Mouse (Mus musculus): ENCODE measurements at regions not wholly inside any gene's neighbourhood (a gene's known extent, or its start where the extent isn't known, plus 50 kb on each side); places are given as distances from the start of the nearest gene placed in this dataset.

DNA sequence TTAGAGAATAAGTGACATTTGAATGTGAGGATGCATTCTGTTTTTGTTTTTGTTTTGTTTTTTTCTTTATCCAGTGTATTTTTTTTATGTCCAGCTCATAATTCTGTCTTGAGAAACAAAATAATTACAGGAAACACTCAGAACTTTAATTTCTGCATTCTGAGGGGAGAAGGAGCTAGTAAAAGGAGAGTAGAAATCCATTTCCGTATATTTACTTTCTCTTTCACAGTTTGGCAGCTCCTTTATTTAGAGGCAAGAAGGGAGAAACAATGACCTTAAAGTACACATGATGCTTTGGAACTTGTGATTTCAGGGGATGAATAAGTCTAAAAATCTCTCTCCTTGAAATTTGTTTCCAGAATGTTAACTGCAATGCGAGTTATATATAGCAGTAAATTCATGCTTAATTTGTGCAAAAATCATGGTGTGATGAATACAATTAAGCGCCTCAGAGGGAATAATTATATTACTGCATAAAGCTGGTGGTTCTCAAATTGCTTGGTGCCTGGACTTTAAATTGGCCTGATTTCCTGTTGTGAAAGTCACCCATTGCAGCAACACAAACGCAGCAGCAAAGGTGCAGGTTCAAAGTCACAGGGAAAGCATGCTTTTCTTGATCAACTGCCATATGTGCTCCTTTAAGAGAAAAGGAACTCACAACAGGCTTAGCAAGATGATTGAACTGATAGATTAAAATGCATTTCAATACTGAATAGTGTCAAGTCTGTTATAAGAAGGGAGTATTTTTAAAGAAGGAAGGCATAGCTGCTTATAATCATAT, 733.9 kb downstream of the Dach1 start:
- H3K4me2 ChIP-seq: no peak overlapping the region
- no peak overlapping the region for H3K27ac ChIP-seq
- no peak for ATAC-seq (ENCODE audit: insufficient number of reproducible peaks, low FRiP score, low TSS enrichment, low read depth)
- H3K36me3 ChIP-seq: no peaks in the 10 kb centered on the region
- H3K4me1 ChIP-seq: no peaks in the 10 kb centered on the region
- no peak overlapping the region for H3K9ac ChIP-seq
- no peaks in the 10 kb centered on the region for H3K27me3 ChIP-seq
- no peaks in the 10 kb centered on the region for H3K9me3 ChIP-seq
- 44% methylated on average over 4 of the region's 4 CpGs for WGBS
- H3K4me3 ChIP-seq: no peak overlapping the region

DNA sequence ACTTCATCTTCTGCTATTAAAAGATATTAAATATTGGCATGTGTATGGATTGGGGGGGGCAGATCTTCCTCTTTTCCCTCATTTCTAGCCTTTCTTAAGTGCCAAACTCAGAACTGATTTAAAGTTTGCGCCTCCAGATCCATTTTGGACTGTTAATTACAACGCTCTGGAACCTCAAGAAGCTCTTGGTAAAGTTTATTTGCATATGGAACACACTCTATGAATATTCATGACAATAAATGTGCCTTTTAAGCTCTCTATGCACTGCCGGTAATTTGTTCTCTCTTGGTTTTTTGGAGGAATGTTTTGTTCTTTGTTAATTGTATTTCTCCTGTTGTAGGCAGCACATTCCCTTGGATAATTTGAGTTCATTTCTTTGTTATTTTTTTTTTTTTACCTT, 738.3 kb downstream of the Dach1 start:
- no peaks in the 10 kb centered on the region for H3K4me1 ChIP-seq
- H3K9me3 ChIP-seq: no peaks in the 10 kb centered on the region
- no peak overlapping the region for H3K4me2 ChIP-seq
- H3K27ac ChIP-seq: no peak overlapping the region
- WGBS: 83% methylated on average over 3 of the region's 3 CpGs
- no peak overlapping the region for H3K9ac ChIP-seq
- no peak for ATAC-seq (ENCODE audit: insufficient number of reproducible peaks, low FRiP score, low TSS enrichment, low read depth)
- H3K4me3 ChIP-seq: no peak overlapping the region
- no peaks in the 10 kb centered on the region for H3K27me3 ChIP-seq
- H3K36me3 ChIP-seq: no peaks in the 10 kb centered on the region

DNA sequence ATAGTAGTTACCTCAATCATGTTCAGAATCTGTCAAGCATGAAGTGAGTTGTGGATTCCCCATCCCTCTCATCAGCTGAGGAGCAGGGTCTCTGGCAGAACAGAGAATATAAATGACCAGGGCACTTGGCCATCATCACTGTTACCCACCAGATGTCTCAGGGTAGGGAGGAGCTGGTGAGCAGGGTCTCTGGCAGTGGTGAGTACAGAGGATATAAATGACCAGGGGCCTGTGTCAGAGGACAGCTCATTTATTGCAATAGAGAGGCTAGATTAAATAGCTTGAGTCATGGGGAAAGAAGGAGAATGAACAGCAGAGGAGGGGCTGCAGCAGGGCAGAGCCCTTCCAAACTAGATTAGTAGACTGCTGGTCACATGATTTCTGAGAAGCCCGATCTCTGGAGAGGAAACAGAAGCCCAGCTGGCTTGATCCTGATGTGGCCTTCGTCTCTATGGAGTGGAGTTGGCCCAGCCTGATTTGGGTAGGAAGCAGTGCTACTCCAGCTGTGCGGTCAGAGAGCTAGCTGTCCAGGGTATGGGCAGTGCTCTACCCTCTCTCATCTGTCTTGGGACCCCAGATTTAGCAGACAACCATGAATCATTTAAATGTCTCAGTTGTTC, 766.3 kb downstream of the Dach1 start:
- H3K36me3 ChIP-seq: no peaks in the 10 kb centered on the region
- no peak overlapping the region for H3K27ac ChIP-seq
- H3K4me1 ChIP-seq: no peaks in the 10 kb centered on the region
- no peak overlapping the region for H3K4me3 ChIP-seq
- no peak overlapping the region for H3K9ac ChIP-seq
- H3K4me2 ChIP-seq: no peak overlapping the region
- ATAC-seq (ENCODE audit: insufficient number of reproducible peaks, low FRiP score, low TSS enrichment, low read depth): no peak
- no peaks in the 10 kb centered on the region for H3K9me3 ChIP-seq
- H3K27me3 ChIP-seq: no peaks in the 10 kb centered on the region
- WGBS: 44% methylated on average over 3 of the region's 3 CpGs

DNA sequence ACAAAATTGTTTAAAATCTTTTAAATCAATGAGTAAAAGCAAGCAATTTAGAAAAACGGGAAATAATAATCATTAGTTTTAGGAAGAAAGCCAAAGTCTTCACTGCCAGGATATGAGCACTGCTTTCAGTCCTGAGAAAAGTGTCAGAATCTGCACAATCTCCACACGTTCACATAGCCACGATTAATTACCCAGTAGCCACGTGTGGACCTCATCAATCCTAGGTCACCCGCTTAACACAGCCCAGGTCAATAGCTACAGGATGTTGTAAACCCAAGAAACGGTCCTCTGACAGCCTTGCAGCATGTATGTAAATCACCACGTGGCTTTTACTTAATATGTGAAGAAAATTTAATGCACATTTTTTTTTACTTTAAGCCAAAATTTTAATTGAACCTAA, 773.2 kb downstream of the Dach1 start:
- ATAC-seq (ENCODE audit: insufficient number of reproducible peaks, low FRiP score, low TSS enrichment, low read depth): no peak

GRCm38 (mm10) chr14:97395750-97396377, 773.7 kb downstream of the Dach1 start:
- ATAC-seq (ENCODE audit: insufficient number of reproducible peaks, low FRiP score, low TSS enrichment, low read depth): no peak
- H3K36me3 ChIP-seq: no peaks in the 10 kb centered on the region
- H3K4me2 ChIP-seq: no peak overlapping the region
- no peak overlapping the region for H3K9ac ChIP-seq
- H3K4me1 ChIP-seq: no peaks in the 10 kb centered on the region
- H3K27ac ChIP-seq: no peak overlapping the region
- no peaks in the 10 kb centered on the region for H3K27me3 ChIP-seq
- no peaks in the 10 kb centered on the region for H3K9me3 ChIP-seq
- 42% methylated on average over 7 of the region's 7 CpGs for WGBS
- H3K4me3 ChIP-seq: no peak overlapping the region

More for the DNA sequence above, 773.2 kb downstream of the Dach1 start:
- H3K27ac ChIP-seq: no peak overlapping the region
- H3K27me3 ChIP-seq: no peaks in the 10 kb centered on the region
- no peak overlapping the region for H3K4me2 ChIP-seq
- 18% methylated on average over 7 of the region's 7 CpGs for WGBS
- H3K9me3 ChIP-seq: no peaks in the 10 kb centered on the region
- no peak overlapping the region for H3K4me3 ChIP-seq
- no peaks in the 10 kb centered on the region for H3K4me1 ChIP-seq
- no peak overlapping the region for H3K9ac ChIP-seq
- H3K36me3 ChIP-seq: no peaks in the 10 kb centered on the region

- H3K27ac ChIP-seq: no peak overlapping the region
- H3K4me2 ChIP-seq: no peak overlapping the region
- H3K27me3 ChIP-seq: no peaks in the 10 kb centered on the region
- no peaks in the 10 kb centered on the region for H3K4me1 ChIP-seq
- no peak overlapping the region for H3K9ac ChIP-seq
- H3K36me3 ChIP-seq: no peaks in the 10 kb centered on the region
- 60% methylated on average over 2 of the region's 2 CpGs for WGBS
- ATAC-seq (ENCODE audit: insufficient number of reproducible peaks, low FRiP score, low TSS enrichment, low read depth): no peak
- H3K4me3 ChIP-seq: no peak overlapping the region
- no peaks in the 10 kb centered on the region for H3K9me3 ChIP-seq
Observed at GRCm38 (mm10) chr14:97389005-97389404, 780.6 kb downstream of the Dach1 start.

- Histone ChIP-seq H3K4me2 (no peak overlapping the region), H3K27ac (no peak overlapping the region), H3K4me1 (no peaks in the 10 kb centered on the region), H3K9me3 (no peaks in the 10 kb centered on the region), H3K36me3 (no peaks in the 10 kb centered on the region), H3K27me3 (no peaks in the 10 kb centered on the region), H3K4me3 (no peak overlapping the region), H3K9ac (no peak overlapping the region)
- WGBS: 65% methylated on average over 3 of the region's 3 CpGs
- ATAC-seq (ENCODE audit: insufficient number of reproducible peaks, low FRiP score, low TSS enrichment, low read depth): no peak
Observed at GRCm38 (mm10) chr14:97380131-97380530, 789.4 kb downstream of the Dach1 start.

GRCm38 (mm10) chr14:97356915-97357314, 812.6 kb downstream of the Dach1 start:
- H3K4me2 ChIP-seq: no peak overlapping the region
- no peak overlapping the region for H3K9ac ChIP-seq
- no peaks in the 10 kb centered on the region for H3K4me1 ChIP-seq
- no peak overlapping the region for H3K27ac ChIP-seq
- H3K27me3 ChIP-seq: no peaks in the 10 kb centered on the region
- H3K9me3 ChIP-seq: no peaks in the 10 kb centered on the region
- 85% methylated on average over 7 of the region's 7 CpGs for WGBS
- no peak for ATAC-seq (ENCODE audit: insufficient number of reproducible peaks, low FRiP score, low TSS enrichment, low read depth)
- H3K36me3 ChIP-seq: no peaks in the 10 kb centered on the region
- no peak overlapping the region for H3K4me3 ChIP-seq

- 72% methylated on average over 2 of the region's 2 CpGs for WGBS
- no peak overlapping the region for H3K4me2 ChIP-seq
- no peaks in the 10 kb centered on the region for H3K4me1 ChIP-seq
- no peaks in the 10 kb centered on the region for H3K27me3 ChIP-seq
- ATAC-seq (ENCODE audit: insufficient number of reproducible peaks, low FRiP score, low TSS enrichment, low read depth): no peak
- H3K4me3 ChIP-seq: no peak overlapping the region
- no peaks in the 10 kb centered on the region for H3K9me3 ChIP-seq
- no peaks in the 10 kb centered on the region for H3K36me3 ChIP-seq
- H3K9ac ChIP-seq: no peak overlapping the region
- no peak overlapping the region for H3K27ac ChIP-seq
Observed at GRCm38 (mm10) chr14:97347970-97348369, 821.6 kb downstream of the Dach1 start.

DNA sequence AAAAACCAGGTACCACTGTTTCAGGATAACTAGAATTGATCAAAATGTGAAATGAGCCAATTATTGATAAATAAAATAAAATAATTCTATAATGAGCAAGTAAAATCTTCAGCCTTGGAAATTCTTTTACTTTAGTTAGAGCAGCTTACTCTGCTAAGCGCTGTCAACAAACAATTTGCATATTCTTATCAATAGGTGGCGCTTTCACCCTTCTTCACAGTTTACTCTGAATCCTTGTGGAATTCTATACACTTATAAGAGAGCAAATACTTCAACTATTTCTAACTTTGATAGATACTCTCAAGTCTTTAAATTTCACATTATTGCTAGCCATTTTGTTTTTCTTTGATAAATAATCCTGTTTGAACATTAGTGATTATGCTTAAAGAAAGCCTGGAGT, 812.5 kb upstream of the Klhl1 start:
- no peak overlapping the region for H3K4me2 ChIP-seq
- no peak overlapping the region for H3K9ac ChIP-seq
- no peak overlapping the region for H3K27ac ChIP-seq
- ATAC-seq (ENCODE audit: insufficient number of reproducible peaks, low FRiP score, low TSS enrichment, low read depth): no peak
- H3K4me1 ChIP-seq: no peaks in the 10 kb centered on the region
- H3K4me3 ChIP-seq: no peak overlapping the region
- H3K9me3 ChIP-seq: no peaks in the 10 kb centered on the region
- no peaks in the 10 kb centered on the region for H3K27me3 ChIP-seq
- WGBS: 4% methylated on average over 2 of the region's 2 CpGs
- H3K36me3 ChIP-seq: no peaks in the 10 kb centered on the region

DNA sequence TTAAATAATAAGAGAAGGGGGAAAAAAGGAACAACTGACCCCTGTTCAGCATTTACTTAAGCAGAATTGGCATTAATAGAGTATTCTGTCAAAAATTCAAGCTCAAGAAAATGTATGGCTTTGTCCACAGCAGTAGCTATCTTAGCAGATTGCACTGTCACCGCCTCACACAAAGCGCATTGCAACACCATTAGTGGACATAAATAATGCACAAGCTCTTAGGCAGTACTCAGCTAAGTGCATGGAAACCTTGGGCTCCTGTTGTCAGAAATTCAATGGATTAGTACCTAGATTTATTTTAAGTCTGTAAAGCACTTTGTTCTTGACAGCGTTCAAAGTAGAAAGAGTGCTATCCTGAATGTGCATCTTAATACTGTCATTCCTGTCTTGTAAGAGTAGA, 811.1 kb upstream of the Klhl1 start:
- Histone ChIP-seq H3K4me1 (no peaks in the 10 kb centered on the region), H3K27me3 (no peaks in the 10 kb centered on the region), H3K36me3 (no peaks in the 10 kb centered on the region), H3K4me2 (no peak overlapping the region), H3K4me3 (no peak overlapping the region), H3K9me3 (no peaks in the 10 kb centered on the region), H3K27ac (no peak overlapping the region), H3K9ac (no peak overlapping the region)
- ATAC-seq (ENCODE audit: insufficient number of reproducible peaks, low FRiP score, low TSS enrichment, low read depth): no peak
- 72% methylated on average over 3 of the region's 3 CpGs for WGBS

DNA sequence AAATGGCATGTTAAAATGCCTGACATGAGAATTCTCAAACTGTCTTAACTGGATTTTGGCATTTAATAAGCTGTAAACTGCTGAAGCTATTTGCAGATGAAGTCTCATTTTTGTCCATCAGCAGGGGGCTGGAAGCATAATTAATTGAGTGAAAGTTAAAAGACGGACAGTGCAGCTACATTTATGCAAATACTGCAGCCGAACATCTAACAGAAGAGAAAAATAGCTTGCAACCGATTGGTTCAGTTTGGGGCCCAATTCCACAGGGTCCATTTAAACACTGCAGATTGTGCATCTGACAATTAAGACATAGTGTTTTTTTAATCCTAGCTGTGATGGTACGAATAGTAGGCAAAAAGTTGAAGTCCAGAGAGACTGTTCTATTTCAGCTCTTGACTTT, 774.2 kb upstream of the Klhl1 start:
- Histone ChIP-seq H3K36me3 (no peaks in the 10 kb centered on the region), H3K27me3 (no peaks in the 10 kb centered on the region), H3K9ac (no peak overlapping the region), H3K4me3 (no peak overlapping the region), H3K9me3 (no peaks in the 10 kb centered on the region), H3K4me1 (no peaks in the 10 kb centered on the region), H3K27ac (no peak overlapping the region), H3K4me2 (no peak overlapping the region)
- WGBS: 67% methylated on average over 4 of the region's 4 CpGs
- ATAC-seq (ENCODE audit: insufficient number of reproducible peaks, low FRiP score, low TSS enrichment, low read depth): no peak
